Mouse (Mus musculus) spleen, adult 2 months (tissue): ENCODE results near the gene Plekhh3.

Experiments
- CTCF ChIP-seq: fragments of 200-500 bp; IDR thresholded peaks from 2 replicates; pipeline ENCODE4 v1.5.1; 2011; ENCODE audit warnings: mild to moderate bottlenecking, inconsistent platforms; ENCODE audit not compliant: insufficient read depth, insufficient read length, insufficient replicate concordance; ENCODE audit errors: extremely low read depth
- POLR2A ChIP-seq: fragments of 200-500 bp; IDR thresholded peaks from 2 replicates; pipeline ENCODE4 v1.6.1; 2011; ENCODE audit warnings: low read depth, low read length, inconsistent platforms

GRCm38 (mm10) chr11:101182771-101183517, 11.8 kb upstream of the Plekhh3 start:
- TF ChIP-seq CTCF = no peak
- no peak for TF ChIP-seq POLR2A
